Mouse (Mus musculus) B cell, adult (primary cell): ENCODE results near the gene Tmem198b. TPM values are rescaled to one million over a fixed set of nuclear protein-coding genes. Genes with fewer than 3 reads are reported as not detected.

ENCODE experiments used
- total RNA-seq: library from RNA; stranded (reverse); gene quantifications from 4 replicates; pipeline ENCODE4 v1.2.4, GENCODE M21; 2023; ENCODE audit not compliant: inconsistent age

Gene Tmem198b
- 12.1 to 19.1 TPM (median 15.0 TPM) in 4 replicates for total RNA-seq

DNA sequence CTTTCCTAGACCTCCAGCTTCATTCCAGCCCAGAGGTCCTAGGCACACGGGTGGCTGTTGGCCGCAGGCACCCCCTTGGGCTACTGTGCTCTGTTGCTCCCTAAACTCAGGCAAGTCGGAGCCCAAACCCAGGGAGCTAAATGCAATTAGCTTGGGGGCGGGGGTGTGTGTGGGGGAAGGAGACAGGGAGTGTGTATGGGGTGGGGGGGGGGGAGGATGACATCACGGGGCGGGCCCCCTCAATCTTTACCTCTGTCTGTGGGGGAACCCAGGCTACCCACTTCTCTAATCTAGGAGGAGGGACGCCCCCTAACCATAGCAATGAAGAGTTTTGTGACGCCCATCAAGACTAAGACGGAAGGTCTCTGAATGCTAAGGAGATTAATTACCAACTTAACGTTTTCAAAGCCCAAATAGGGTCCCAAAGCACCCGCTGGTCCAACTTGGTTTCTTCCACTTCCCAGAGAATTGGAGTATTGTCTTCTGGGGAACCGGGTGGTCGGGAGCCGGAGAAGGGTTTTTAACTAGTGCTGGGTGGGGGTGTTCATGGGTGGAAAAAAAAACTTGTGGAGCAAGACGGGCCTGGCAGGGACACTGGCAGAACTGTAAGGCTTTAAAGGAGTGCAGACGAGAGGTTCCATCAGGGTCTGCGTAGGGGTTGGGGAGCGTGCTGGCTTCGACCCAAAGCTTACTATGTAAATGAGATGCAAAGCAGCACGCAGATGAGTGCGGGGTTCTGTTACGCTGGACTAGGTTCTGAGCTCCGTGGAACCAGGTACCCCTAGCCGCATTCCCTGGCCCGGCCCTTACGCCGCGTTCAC, at the start of gene Tmem198b:
TSS of gene Tmem198b (minus strand) at position 100 of the 821 bp plus-strand sequence.

DNA sequence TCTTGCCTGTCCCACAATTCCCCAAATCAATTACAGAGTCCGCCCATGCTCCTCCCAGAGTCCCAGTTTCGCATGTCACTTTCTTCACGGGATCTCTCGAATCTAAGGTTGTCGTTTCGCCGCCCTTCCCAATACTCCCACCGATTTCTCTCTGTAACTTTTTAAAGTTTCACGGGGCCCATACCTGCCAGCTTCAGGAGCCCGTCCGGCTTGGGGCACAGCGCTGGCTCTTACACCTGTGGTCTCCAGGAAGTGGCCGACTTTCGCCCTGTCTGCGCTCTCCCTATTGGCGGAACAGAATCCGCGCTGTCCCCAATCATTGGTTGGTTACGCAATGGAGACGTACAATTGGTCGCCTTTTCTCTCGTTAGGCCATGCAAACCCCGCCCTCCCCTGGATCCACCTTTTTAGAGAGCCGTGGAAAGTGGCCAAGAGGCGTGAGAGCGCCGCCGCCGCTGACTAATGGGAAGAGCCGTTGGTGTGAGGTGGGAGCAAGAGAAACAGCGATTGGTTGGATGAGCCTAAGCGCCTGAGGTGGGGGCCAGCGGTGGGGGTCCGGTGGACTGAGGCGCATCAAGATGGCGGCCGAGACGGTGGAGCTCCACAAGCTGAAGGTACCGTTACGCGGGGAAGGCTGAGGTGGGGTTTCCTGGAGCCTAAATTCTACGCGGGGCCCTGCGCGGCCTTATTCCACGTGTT, 17.3 kb upstream of the Tmem198b start, which contains the start of gene Ormdl2:
TSS of gene Ormdl2 (minus strand) at position 288 of the 699 bp plus-strand sequence.

DNA sequence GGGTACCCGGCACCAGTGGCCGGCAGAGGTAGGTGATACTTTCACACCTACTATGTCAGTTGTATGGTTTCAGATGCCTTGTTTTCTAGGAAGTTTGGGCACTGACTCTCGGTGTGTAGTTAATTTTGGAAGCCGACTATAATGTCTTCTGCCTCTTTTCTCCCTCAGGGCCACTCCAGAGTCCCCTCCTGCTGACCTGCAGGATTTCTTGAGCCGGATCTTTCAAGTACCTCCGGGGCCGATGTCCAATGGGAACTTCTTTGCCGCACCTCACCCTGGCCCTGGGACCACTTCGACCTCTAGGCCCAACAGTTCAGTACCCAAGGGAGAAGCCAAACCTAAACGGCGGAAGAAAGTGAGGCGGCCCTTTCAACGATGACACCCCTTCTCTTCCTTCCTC, 12.9 kb upstream of the Tmem198b start, which contains the start of gene Sarnp:
TSS of gene Sarnp (plus strand) at position 301 of the 400 bp plus-strand sequence.

DNA sequence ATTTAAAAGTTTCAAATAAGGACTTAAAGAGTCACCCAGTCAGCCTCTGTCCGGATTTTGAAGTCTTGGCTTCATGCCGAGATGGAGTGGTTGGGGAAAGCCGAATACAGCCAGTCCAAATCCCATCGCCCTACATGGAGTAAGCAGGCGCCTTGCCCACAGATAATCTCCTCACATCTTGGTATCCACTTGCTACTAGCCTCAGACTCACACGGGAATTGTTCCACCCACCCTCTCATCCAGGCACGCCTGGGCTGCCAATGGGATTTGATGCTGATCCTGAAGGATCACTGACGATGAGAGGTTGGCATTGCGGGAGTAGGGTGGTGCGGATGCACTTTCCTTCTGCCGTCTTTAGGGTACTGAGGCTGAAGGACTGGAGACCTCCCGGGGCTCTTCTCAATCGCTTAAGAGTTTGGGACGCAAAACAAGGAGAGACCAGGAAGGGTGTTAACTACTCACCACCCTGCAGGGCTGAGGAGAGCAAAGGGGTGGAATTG, 349 bp downstream of the Tmem198b start, which contains the start of gene Dnajc14:
TSS of gene Dnajc14 (plus strand) at position 292 of the 500 bp plus-strand sequence.

DNA sequence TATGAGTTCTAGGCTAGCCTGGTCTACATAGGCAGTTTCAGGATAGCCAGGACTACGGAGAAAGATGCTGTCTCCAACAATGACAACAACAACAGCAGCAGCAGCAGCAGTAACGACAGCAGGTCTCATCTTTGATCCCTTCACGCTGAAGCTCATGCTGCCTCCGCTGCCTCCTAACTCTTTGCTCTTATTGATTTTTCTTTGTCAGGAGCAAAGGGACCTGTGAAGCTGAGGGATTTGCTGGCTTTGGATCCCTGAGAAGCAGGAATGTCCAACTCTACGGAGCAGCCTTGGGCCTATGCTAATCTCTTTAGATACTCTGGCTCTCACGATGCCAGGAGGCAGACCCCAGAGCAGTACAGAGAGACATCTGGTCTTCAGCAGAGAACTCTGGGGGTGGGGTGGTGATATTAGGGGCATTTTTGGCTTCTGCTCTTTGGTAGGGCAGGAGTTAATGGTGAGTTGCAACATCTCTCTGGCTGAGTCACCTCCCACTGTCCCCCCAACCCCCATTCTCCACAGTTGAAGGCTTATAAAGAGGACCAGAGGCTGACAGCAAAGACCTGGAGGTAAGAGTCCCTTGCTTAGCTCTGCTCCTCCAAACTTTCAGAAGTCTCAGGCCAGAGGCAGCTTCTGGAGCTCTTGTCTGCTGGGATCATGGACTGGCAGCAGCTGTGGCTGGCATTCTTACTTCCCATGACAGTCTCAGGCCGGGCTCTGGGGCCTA, 13.6 kb downstream of the Tmem198b start, which contains the start of gene Mmp19:
TSS of gene Mmp19 (plus strand) at position 513 of the 727 bp plus-strand sequence.

Other genes with a start within 250 kb of the Tmem198b start
- gene Pa2g4, start 238.4 kb downstream of the Tmem198b start, total RNA-seq, result 78.9 to 84.1 TPM (median 82.9 TPM) in 4 replicates
- 1.1 to 1.3 TPM (median 1.1 TPM) in 4 replicates for gene Erbb3, start 214.7 kb downstream of the Tmem198b start, total RNA-seq
- 1,201 to 1,335 TPM (median 1,220 TPM) in 4 replicates for gene Rps26, start 177.6 kb downstream of the Tmem198b start, total RNA-seq
- gene Ikzf4, start 158.4 kb downstream of the Tmem198b start, total RNA-seq, result 0.15 TPM in 1 of 4 replicates, not detected in the others
- 7.2 to 8.1 TPM (median 7.7 TPM) in 4 replicates for gene Suox, start 130.3 kb downstream of the Tmem198b start, total RNA-seq
- 61.7 to 64.7 TPM (median 62.8 TPM) in 4 replicates for gene Rab5b, start 108.1 kb downstream of the Tmem198b start, total RNA-seq
- 0.54 to 0.83 TPM (median 0.67 TPM) in 4 replicates for gene Pmel, start 100.2 kb downstream of the Tmem198b start, total RNA-seq
- 44.0 to 57.4 TPM (median 48.5 TPM) in 4 replicates for gene Cdk2, start 99.3 kb downstream of the Tmem198b start, total RNA-seq
- 175 to 191 TPM (median 178 TPM) in 4 replicates for gene Dgka, start 59.5 kb downstream of the Tmem198b start, total RNA-seq
- gene Pym1, start 56.5 kb downstream of the Tmem198b start, total RNA-seq, result 43.4 to 50.0 TPM (median 45.3 TPM) in 4 replicates
- 0.22 to 0.45 TPM in 2 of 4 replicates, not detected in the others for gene Mmp19, start 13.5 kb downstream of the Tmem198b start, total RNA-seq
- gene Dnajc14, start 308 bp downstream of the Tmem198b start, total RNA-seq, result 65.7 to 75.8 TPM (median 70.4 TPM) in 4 replicates
- 52.3 to 61.0 TPM (median 54.7 TPM) in 4 replicates for gene Sarnp, start 13.0 kb upstream of the Tmem198b start, total RNA-seq
- 22.4 to 30.5 TPM (median 24.3 TPM) in 4 replicates for gene Ormdl2, start 17.3 kb upstream of the Tmem198b start, total RNA-seq
- gene Gdf11, start 87.3 kb upstream of the Tmem198b start, total RNA-seq, result 44.2 to 51.2 TPM (median 46.3 TPM) in 4 replicates
- gene Cd63, start 96.6 kb upstream of the Tmem198b start, total RNA-seq, result 0.69 to 1.4 TPM (median 0.78 TPM) in 4 replicates
- gene Rdh5, start 118.5 kb upstream of the Tmem198b start, total RNA-seq, result 3.0 to 10.6 TPM (median 5.9 TPM) in 4 replicates
- 63.6 to 81.0 TPM (median 80.3 TPM) in 4 replicates for gene Bloc1s1, start 119.7 kb upstream of the Tmem198b start, total RNA-seq
- gene Itga7, start 129.4 kb upstream of the Tmem198b start, total RNA-seq, result not detected in 4 replicates
- not detected in 4 replicates for gene Mettl7b, start 156.6 kb upstream of the Tmem198b start, total RNA-seq
- not detected in 4 replicates for gene Olfr9, start 185.1 kb upstream of the Tmem198b start, total RNA-seq
- gene Olfr763, start 206.4 kb upstream of the Tmem198b start, total RNA-seq, result not detected in 4 replicates
- gene Olfr764-ps1, start 235.5 kb upstream of the Tmem198b start, total RNA-seq, result not detected in 4 replicates
- not detected in 4 replicates for gene Olfr765, start 245.6 kb upstream of the Tmem198b start, total RNA-seq